Mouse (Mus musculus) fat pad, adult 2 months (tissue): ENCODE results near the gene Slc4a3.

Source experiments
- DNase-seq: peaks from one replicate; pipeline ENCODE4 v3.0.0-alpha.2; 2011; ENCODE audit warnings: low read depth, low spot score; ENCODE audit errors: extremely low read depth

Slc4a3 gene

DNA sequence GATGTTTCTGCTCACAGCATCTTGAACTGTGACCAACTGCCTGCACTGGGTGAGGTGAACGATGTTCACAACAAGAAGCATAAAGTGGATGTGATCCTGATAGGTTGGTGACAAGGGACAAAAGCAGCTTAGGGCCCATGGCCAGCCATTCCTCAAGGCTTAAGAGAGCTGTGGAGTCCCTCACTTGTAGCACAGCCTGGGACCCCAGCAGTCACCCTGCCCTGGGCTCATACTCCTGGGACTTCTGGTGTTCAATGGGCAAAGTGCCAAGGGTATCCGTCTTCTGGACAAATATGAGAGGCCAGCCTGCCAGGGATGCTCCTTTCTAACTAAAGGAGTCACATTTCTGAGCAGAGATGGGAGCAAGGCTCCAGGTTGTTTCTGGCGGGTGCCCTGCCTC lies 49.9 kb downstream of the Slc4a3 start:
- no peak for DNase-seq

DNA sequence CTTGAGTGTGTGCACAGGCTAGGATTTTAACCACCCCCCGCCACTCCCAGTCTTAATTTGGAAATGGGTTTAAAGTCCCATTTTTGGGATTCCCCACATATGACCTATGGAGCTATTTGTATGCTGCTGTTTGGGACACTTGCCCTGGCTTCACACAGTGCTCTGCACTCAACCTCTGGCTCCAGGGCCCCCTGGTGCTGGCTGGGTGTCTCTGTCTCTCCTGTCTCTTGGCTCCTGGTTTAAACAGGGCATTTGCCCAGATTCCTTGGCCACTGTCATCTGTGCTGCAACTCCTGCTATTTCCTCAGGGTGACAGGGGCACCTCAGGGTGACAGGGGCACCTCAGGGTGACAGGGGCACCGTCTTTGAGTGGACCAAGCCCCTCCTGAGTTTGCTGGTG lies 50.8 kb downstream of the Slc4a3 start:
- DNase-seq = no peak

DNA sequence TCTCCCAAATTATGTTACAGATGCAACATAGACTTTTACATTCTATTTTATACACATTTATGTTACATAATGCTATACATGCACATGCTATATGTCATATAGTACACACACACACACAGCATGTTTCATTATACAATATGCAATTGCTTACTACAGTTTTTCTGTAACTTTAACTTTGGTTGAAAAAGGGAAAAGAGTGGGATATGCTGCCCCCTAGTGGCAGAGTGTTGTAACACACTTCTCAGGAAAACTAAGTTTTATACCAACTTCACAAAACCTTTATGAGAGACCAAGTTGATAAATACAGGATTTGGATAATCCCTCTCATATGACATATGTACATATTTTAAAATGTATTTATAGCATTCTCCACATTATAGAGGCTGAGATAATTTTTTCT lies 51.6 kb downstream of the Slc4a3 start:
- no peak for DNase-seq

DNA sequence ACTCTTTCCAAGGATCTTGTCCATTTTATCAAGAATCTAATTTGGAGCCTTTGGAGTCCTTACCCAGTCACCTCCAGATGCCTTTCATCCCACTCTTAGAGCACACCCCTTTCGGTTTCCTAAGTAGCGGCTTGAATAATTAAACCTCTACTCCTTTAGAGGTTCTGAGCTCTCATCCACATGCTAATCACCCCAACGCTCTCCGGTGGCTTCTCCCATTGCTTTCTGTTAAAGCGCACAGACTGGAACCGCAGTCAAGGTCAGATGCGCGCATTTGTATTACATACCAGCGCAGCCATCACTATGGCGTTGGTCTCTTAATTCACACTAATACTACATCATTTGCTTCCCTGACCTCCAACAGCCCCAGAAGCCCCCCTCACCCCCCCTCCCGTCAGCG lies 55.7 kb downstream of the Slc4a3 start:
- DNase-seq = no peak

DNA sequence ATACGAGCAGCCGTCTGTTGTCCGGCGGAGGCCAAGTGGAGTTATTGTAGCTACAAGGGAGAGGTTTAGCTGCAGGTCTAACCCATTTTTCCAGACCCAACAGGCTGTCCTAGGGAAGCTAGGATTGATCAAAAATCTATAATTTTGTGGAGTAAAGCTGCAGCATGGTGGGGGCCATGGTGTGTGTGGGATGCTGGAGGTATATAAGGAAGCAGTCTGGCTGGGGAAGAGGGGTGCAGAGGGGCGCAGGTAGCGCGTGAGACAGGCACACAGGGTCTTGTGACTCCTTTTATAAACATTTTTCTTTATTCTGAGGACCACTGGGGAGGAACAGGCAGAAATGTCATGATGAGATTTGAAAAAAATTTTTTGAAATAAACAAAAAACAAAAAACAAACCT lies 57.5 kb downstream of the Slc4a3 start:
- DNase-seq = no peak

DNA sequence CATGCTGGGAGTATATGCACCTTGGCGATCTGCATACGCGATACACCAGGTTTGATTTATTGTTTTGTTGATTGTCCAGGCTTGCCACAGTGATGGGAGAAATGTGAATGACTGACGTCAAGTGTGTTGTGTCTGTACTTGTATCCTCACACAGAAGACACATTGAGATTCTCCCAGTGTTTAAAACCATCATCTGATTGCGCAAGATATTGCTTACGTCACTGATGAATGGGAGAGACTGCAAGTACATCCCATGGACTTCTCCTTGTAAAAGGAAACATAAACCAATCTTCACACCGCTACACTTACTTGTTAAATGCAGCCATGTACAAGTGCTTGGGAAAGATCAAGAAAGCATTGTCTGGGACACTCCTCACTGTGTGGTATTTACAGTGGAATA lies 62.2 kb downstream of the Slc4a3 start:
- no peak for DNase-seq

DNA sequence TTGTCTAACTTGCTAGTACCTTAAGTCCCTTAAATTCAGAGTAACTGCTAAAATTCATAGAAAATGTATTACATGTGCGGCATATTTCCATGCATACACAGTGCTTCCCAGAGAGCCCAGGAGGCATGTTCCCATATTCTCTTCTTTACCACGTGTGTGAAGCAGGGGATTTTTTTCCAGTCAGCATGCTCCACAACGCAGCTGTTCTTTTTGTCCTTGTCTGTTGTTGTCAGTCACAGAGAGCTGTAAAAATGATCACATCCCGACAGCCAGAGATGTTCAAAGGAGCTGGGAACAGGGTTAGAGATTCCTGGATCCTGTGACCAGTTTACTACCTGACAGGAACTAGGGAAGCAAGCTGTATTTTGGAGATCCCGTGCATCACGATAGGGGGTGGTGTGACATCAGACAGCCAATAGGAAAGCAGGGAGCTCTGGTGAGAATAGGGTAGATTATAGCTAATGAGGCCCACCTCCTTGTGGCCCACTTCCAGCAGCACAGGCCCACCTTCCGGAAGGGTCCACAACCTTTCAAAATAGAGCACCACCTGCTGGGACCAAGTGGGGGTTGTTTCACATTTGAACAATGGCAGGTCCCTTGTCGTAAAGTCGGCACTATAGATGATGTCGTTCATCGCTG lies 62.7 kb downstream of the Slc4a3 start:
- no peak for DNase-seq

DNA sequence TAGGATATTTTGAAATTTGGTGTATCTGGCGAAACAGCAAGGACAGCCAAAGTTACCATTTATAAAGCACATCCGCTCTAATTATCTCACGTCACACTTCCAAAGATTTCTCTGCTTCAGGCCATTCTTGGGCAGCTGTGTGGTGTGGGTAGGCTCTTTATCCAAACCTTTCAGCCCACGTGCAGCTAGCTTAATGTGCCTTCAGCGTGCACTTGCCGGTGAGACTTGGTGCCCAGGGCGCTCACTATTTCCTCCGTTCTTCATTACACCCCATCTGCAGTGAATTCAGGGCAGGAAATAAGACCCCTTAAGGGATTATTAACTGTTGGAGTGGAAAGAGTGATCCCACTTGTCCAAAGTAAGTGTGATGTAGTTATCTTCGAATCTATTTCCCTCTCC lies 63.2 kb downstream of the Slc4a3 start:
- no peak for DNase-seq

DNA sequence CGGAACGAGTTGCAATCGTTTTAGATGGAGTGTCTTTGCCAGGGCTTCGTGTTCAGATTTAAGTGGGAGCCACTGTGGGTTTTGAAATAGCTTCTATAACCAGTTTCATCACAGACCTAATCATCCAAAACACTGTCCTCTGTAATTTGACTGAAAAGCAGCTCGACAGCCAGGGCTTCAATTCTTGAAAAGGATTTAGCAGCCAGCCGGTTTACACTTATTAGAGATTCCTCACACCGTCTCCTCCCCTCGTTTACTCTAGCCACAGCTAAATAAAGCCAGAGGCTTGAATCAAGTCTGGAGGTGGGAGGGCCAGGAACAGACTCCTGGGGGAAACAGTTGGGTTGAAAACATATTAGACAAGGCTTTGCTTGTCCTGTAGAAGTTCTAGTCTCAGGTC lies 64.5 kb downstream of the Slc4a3 start:
- DNase-seq = no peak
